Mouse (Mus musculus) spleen, embryonic (tissue): Measurements from ENCODE around the gene Col5a1.

ENCODE experiments used
- CTCF ChIA-PET: fragments of 350-600 bp; sonication (Branson Sonifier 250); formaldehyde crosslinking; loops from one replicate; lab custom pipeline; 2022; lab: Charles Lee

Col5a1 gene

DNA sequence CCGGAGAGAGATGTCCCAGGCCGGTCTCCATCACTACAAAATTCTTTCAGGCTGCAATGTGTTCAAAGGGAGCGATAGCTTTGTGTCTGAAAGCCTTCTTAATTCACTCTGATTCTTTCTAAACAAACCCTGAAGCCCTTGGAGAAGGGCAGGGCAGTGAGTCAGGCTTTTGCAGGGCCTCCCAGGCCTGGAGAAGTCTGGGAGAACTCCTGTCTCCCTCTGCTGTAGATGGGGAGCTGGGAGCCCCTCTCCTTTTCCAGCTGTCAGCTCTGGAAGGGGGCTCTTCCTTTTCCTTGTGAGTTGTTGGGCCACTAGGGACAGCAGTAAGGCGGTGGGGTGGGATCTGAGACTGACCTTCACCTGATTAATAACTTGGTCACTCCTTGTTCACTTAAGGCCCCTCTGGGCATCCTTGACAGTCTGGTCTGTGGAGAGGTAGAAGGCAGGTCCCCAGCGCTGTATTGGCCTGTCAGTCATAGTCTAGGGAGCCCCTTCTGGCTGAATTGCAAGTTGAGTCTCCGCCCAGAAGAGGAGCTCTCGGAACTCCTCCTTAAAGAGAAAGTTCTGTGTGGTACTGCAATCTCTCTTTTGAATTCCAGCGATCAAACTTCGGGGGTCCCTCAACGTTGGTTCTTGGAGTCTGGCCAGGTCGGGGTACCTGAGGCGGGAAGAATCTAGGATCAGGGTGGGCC is 623 bp upstream of the Col5a1 start:
- CTCF ChIA-PET: no interaction called here

DNA sequence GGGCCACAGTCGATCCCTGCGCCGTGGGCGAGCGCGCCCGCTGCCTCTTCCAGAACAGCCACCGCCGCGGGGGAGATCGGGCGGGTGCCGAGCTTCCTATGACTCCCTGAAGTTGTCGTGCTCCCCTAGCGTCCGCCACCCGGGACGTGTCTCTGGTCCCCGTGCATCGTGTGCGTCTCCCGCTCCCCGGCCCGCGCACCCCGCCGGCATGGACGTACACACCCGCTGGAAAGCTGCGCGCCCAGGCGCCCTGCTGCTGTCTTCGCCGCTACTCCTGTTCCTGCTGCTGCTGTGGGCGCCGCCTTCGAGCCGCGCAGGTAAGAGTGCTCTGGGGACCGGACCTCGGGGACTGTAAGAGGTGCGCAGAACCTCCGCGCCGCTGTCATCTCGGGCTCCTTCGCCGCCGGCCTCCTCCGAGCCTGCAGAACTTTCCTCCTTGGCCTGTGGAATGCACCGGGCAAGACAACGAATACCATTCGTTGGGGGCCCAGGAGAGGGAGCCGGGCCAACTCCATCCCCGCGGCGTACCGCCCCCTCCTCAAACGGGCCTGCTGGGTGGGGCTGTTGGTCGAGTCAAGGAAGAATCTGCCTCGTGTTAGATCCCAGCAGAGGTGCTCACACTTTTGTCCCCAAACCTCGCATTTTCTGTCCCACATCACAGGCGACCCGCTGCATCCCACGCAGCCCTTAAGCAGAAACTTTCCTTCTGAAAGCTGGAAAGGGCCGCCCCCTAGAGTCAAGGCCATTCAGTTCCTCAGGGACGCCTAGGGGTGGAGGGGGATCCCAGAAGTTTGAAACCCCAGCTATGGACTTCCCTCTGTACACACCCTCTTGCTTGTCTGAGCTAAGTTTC is 609 bp downstream of the Col5a1 start:
- CTCF ChIA-PET: no interaction called here

DNA sequence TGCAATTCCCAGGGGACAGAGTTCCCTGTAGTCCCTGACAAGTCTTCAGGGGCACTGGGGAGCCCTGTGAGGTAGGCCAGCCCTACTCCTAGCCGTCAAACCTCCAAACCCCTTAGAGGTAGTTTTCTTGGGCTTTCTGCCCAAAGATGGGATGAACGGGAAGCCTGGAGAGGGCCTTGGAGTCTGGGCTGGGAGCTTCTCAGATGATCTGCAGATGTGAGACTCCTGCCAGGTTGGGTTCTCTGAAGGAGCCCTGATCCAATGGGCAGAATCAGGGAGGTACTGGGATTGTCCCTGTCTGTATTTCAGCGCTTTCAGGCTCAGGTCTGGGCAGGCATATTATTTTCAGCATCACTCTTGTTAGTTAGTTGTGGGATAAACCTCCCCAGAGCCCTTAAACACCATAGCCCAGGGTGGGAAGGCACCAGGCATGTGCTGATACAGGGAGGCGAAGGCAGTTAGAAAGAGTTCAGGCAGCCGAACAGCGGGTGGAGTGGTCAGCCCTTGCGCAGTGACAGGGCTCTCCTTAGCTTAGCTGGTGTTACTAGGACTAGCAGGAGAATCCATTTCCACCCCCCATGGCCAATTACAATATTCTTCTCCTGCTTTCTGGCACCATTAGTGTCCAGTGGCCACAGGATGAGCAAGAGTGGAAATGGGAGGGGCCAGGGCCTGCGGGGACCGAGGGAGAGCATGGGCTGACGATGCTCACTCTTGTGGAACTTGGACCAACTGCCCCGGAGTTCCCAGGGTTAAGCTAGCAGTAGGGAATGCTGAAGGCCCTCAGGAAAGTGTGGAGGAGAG is 1.4 kb downstream of the Col5a1 start:
- CTCF ChIA-PET: no interaction called here

DNA sequence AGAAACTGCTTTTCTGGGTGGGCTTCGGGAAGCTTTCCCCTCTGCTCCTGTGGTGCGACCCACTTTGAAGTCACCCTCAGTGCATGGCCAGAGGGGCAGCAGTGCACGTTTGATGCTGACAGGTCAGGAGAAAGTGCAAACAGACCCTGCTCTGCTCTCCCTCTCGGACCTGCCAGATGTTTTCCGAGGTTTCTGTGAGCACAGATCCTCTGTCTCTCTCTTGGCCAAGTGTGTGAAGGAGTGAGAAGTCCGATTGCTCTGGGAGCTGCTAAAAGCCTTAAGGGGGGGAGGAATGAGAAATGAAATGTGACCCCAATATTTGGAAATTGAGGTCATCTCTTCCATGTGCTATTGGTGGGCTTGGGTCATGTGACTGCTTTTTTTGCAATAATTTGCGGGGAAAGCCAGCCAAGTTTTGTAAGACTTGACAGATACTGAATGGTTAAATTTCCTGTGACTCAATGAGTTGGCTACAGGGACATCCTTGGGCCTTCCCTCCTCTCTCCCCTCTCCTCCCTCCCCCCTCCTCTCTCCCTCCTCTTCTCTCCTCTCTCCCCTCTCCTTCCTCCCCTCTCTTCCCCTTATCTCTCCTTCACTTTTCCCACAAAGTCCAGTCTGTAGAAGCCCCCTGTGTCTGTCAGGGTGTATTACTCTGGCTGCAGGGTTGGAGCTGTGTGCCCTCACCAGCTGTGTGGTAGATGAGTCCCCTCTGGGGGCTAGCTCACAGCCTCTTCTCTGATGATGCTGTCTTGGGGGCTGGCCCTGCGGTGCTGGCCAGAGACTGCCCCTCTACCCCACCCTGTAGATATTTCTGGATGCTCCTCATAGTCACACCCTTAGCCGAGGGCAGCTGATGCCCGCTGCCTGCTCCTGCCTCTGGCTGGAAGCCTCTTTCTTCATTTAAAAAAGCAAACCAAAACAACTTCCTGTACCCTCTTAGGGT is 2.6 kb downstream of the Col5a1 start:
- CTCF ChIA-PET: no interaction called here

DNA sequence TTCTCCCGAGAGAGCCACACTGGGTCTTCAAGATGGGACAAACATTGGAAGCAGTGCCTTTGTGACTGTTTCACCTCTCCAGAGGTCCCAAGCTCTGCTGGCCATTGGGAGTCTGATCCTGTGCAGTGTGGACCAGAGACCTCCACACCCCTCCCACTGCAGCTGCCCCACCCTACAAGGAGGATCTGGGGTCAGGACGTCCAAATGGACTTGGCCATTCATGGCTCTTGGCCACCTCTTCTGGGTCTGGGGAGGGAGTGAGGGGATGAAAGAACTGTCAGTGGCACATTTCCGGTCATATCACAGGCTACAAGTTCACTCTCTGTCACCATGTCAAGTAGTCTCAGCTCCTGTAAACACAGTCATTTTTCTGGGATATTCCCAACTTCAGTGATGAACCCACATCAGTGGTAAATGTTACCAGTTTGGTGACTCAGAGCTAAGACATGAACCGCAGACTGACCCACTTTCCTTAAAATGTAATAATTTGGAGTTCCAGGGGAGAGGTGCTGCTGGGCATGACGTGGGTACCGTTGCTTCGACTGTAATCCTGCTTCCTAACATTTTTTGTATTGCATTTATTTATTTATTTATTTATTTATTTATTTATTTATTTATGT is 5.8 kb downstream of the Col5a1 start:
- CTCF ChIA-PET: interaction anchor here (0.5 kb wide), 1 partner anchor 28 kb away, joined by 3 read pairs; no protein-coding TSS in a partner anchor

DNA sequence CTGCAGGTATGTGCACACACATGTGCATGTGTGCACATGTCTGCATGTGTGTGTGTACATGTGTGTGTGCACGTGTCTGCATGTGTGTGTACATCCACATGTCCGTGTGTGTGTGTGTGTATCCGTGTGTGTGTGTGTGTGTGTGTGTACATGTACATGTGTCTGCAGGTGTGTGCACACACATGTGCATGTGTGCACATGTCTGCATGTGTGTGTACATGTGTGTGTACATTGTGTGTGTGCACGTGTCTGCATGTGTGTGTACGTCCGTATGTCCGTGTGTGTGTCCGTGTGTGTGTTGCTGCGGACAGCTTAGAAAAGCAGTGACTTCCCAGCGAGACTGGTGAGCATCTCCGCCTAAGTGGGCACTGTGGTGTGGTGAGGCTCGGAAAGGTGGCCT is 6.8 kb downstream of the Col5a1 start:
- CTCF ChIA-PET: no interaction called here

DNA sequence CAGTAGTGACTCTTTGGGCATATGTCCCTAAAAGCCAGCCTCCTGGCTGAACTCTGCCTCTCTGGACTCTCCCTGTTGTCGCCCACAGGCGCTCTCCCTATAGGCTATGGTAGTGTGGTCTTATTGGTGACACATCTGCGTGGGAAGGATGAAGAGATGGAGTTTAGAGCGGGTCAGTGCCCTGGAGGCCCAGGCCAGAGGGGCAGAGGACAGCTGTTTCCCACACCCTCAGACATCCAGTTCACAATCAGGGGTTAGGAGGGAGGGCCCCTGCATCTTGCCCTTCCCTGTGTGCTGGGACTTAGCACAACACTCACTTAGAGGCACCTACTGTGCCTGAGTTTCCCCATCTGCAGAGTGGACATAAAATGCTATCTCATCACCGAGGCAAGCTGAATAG is 8.8 kb downstream of the Col5a1 start:
- CTCF ChIA-PET: no interaction called here

DNA sequence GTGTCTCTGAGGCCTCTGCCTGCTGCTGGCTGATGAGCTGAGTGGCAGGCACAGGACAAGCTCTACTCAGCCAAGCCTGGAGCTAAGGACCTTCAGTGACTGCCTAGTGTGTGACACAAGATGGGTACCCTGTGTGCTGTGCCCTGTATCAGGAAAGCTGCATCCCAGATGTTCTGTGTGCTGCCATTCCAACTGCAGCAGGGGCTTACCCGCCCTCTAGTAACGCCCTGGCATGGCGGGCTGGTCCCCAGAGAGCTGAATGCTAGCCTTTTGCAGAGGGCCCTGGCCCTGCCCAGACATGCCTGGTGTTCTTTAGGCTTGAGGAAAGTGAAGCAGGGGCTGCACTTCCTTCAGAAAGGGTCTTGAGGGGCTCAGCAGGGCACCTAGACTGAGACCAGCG is 9.4 kb downstream of the Col5a1 start:
- CTCF ChIA-PET: no interaction called here

DNA sequence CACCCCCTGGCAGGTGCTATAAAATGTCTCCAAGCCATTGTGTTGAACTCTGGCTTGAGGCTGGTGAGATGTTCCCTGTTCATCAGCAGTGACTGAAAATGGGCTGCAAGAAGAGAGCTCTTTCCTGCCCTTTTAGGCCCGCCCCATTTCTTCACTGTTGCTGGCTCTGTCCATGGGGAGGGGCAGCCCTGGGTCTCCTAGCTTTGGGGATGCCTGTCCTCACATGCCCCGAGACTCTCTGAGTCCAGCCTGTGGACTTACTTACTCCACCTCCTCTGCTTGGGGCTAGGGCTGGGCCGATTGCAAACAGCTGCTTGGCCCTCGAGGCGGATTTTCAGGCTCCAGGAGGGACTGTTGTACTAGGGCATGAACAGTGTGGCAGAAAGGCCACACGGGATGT is 10.9 kb downstream of the Col5a1 start:
- CTCF ChIA-PET: no interaction called here

DNA sequence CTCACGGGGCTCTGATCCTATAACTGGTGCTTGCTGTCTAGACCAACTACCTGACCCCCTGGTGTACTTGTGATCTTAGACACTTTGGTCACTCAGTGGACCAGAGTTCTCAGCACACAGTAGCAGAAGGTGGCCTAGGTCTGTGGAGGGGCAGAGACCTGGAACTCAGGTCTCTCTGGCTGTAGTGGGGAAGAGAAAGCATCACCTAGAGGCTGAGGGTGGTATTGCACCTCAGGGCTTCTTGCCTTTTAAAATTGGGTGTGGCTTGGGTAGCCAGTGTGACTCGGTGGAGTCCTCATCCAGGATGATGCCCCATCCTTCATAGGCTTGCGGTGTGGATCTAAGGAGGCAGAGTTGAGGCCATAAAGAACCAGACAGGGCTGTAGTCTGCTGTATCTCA is 13.7 kb downstream of the Col5a1 start:
- CTCF ChIA-PET: no interaction called here

DNA sequence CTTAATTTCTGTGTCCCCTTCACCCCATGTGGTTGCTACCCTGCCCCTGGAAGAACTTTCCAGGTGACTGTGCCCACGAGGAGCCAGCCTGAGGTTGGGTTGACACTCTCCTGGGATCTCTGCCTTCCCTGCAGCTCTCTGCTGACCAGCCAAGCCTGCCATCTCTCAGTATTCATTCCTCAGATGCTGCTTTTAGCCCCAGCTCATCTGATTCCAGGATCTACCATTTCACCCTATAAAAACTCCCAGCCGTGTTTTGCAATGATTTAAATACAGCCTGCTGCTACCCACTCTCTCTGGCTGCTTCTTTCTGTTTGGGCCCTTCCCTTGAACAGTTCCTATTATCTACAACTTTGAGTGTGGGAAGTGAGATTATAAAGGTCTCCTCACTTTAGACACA is 14.9 kb downstream of the Col5a1 start:
- CTCF ChIA-PET: no interaction called here

DNA sequence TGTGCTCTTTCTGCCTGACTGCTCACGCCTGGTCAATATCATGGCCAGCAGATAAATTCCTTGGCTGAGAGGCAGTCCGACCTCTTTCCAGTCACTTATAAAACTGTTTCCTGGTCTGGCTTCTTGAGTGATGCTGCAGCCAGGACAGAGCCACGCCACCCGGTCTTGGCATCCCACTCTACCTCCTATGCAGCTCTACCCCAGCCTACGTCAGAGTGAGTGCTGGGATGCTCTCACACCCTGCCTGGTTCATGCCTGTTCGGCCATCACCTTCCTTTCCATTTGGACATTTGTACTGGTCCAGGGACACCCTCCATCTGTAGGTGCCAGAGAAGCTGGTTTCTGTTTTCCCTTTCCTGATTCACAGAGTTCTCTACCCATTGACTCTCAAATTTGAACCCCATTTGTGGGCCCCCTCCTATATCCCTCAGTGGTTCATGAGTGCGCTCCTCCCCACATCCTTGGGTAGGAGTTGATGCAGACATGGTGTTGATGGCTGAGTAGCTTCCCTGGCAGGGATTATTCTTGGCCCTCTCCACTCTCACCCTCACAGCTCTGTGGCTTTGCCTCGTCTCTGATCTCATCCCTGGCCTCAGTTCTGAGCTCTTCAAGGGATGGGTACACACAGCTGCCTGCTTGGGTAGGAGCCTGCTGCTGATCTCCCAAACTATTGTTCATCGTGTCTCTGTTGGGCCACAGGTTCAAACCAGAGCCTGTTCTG is 15.5 kb downstream of the Col5a1 start:
- CTCF ChIA-PET: no interaction called here

DNA sequence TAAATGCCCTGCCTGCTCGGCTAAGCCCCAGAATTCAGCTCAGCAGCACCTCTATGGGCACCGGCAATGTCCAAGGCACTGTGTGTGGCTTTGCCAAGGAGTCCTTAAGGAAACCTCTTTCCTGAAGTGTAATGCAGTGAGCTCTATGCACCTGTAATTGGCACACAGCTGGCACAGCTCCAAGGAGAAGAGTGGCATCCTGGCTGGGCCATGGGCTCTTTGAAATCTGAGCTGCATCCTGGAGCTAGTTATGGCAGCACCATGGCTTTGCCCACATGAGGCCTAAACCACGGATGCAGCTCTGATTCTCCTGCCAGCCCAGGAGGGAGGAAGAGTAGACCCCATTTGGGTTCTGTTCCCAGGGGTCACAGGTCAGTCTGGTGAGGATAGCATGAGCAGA is 16.1 kb downstream of the Col5a1 start:
- CTCF ChIA-PET: no interaction called here

DNA sequence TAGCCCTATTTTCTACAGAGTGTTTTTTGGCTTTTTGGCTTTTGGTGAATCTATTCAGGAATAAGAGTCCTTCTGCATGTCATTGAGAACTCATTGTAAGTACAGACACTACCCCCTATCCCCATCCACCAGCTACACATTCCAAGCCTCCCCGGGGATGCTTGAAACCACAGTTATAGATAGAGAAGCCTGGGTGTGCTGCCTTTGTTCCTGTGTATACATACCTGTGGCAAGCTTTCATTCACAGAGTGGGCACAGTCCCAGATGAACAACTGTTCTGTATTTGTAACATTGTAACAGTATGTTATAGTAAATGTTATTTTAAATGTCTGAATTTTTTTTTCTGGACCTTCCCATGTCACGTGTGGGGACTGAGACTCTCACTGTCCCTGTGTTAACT is 19.2 kb downstream of the Col5a1 start:
- CTCF ChIA-PET: no interaction called here

DNA sequence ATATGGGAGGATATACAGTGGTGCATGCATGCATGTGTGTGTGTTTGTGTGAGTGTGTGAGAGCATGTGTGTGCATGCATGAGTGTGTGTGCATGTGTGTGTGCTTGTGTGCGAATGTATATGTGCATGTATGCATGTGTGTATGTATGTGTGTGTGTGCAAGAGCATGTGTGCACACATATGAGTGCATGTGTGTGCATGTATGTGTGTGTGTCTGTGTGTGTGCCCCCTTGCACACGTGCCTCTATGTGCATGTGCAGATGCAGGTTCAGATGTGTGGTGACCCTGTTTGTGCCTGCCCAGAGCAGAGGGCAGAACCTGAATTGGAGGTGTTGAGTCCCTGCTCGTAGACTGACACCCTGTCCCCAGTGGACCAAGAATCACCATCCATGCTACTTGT is 24.3 kb downstream of the Col5a1 start:
- CTCF ChIA-PET: no interaction called here

DNA sequence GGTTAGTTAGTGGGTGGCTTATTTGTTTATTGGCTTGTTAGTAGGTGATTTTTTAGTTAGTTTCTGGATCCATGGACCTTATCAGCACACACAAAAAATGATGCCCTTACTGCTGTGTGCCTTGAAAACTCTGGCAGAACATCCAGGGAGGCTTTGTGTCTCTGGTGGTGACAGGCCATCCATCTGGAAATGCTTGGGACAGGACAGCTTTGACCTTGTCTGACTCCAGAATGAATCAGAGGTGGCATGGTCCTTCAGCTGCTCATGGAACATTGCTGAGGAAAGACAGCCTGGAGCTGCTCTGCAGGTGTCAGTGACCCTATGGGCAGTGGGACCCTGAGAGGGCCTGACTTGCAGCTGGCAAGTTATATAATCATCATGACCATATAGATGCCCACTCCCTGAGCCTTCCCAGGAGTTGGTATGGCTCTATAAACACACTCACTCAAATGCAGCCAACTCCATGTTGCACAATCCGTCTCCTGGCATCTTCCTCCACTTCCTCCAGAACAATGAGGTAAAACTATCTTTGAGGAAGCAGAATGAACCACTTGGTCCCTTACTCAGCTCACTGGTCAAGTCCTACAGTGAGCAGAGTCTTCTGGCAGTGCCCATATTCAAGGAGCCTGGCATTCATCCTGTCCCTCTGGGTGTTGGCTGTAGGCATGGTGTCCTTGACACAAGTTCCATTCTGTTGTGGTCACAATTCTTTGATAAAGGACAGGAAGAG is 26.5 kb downstream of the Col5a1 start:
- CTCF ChIA-PET: no interaction called here

DNA sequence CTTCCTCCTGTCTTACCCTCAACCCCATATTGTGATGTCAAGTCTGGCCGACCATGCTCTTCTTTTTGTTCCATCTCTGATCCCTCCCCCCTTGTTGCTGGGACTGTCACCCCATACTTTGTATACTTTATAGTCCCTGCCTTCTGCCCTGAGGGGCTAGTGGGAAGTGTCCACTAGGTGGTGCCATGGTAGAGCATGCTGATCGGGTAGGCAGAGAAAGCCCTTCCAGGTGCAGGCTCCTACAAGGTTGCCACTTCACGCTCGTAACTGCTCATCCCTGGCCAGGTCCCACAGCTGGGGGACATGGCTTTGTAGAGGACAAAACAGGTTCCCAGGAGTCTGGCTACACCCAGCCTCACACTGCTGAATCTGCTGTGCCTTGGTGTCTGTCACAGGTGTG is 29.5 kb downstream of the Col5a1 start:
- CTCF ChIA-PET: no interaction called here

DNA sequence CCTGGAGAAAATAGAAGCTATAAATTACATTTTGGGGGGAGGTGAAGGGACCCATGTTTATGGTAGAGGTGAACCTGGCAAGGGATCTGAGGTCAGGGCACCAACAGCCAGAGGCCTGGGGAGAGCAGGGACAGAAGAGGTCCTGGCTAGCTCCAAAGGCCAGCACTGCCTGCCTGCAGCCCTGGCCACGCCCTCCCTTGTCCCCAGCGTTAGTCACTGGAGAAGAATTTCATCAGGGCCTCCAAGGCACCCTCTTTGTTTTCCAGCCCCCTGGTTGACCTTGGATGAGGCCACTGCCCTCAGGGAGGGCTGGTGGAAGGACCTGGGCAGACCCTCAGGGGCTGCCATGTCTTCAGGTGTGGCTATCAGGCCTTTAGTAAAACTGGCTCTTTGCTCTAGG is 30.1 kb downstream of the Col5a1 start:
- CTCF ChIA-PET: no interaction called here

DNA sequence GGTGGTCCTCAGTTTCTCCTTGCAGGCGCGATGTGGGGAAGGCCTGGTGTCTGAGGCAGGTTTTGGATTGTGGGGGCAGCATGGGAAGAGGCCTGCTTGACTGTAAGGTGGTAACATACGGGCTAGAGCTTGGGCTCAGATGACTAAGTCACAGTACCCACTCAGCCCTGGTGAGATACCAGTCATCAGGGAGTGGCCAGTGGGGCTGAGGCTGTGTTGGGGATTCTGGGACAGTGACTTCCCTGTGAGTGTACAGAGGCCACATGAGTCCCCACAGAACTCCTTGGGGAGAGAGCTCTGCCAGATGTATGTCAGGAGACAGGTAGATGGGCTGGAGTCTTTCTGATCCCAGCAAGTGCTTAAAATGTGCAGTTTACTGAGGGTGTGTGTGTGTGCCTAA is 31.0 kb downstream of the Col5a1 start:
- CTCF ChIA-PET: no interaction called here

DNA sequence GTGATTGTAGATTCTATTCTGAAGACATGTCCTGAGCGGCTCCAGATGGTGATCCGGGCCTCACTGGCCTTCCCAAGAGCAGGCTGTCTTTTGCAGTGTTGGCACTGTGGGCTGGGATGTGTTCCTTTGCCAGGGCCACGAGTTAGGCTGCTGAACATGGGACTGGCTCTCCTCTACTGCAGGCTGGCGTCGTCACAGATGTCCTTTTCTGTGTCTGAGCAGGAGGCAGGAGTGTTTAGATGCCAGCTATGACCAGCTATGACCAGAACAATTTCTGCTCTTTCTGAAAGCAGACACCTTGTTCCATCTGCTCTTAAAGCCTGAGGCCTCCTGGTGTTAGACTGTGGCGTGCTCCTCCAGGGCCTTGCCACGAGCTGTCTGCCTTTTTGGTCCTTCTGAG is 31.9 kb downstream of the Col5a1 start:
- CTCF ChIA-PET: no interaction called here
